Mouse (Mus musculus) intestine, embryonic 14.5 days (tissue): ENCODE results near the gene Chid1. TPM values are rescaled to one million over a fixed set of nuclear protein-coding genes. Genes with fewer than 3 reads are reported as not detected.
"Not testable (repeated sequence)": the region's sequence is repeated elsewhere in the genome, so short reads cannot be mapped to it uniquely, and the experiment has no call there.

Source experiments
- ATAC-seq: fragments of 200-750 bp; cut with Nextera tagmentation; replicated peaks from 2 replicates; pipeline ENCODE4 v1.8.0; 2017; ENCODE audit warnings: low read depth, moderate number of reproducible peaks, moderate TSS enrichment, moderate library complexity; ENCODE audit not compliant: low FRiP score, low TSS enrichment
- DNase-seq: peaks from one replicate; pipeline ENCODE4 v3.0.0-alpha.2; 2018; ENCODE audit warnings: low spot score
- H3K27ac ChIP-seq: fragments of 300-500 bp; sonication (generic); 2 replicates; pipeline ENCODE4 v1.5.1; 2014; ENCODE audit warnings: low read depth, mild to moderate bottlenecking, control low read depth
- H3K27me3 ChIP-seq: fragments of 300-500 bp; sonication (generic); replicated peaks from 2 replicates; pipeline ENCODE4 v1.6.1; 2014; ENCODE audit warnings: low read length, control low read depth; ENCODE audit not compliant: control insufficient read depth, insufficient read depth
- H3K36me3 ChIP-seq: fragments of 300-500 bp; sonication (generic); 2 replicates; pipeline ENCODE4 v1.6.1; 2014; ENCODE audit warnings: low read length, control low read depth; ENCODE audit not compliant: control insufficient read depth, insufficient read depth
- H3K4me1 ChIP-seq: fragments of 300-500 bp; sonication (generic); replicated peaks from 2 replicates; pipeline ENCODE4 v1.6.1; 2014; ENCODE audit warnings: low read length, control low read depth, mixed read lengths; ENCODE audit not compliant: control insufficient read depth, insufficient read depth
- H3K4me2 ChIP-seq: fragments of 300-500 bp; sonication (generic); 2 replicates; pipeline ENCODE4 v1.6.1; 2014; ENCODE audit warnings: low read length
- H3K4me3 ChIP-seq: fragments of 300-500 bp; sonication (generic); 2 replicates; pipeline ENCODE4 v1.5.1; 2014; ENCODE audit warnings: low read depth, low read length, control low read depth, mixed read lengths
- H3K9ac ChIP-seq: fragments of 300-500 bp; sonication (generic); 2 replicates; pipeline ENCODE4 v1.6.1; 2014; ENCODE audit warnings: mild to moderate bottlenecking, low read length
- H3K9me3 ChIP-seq: fragments of 300-500 bp; sonication (generic); 2 replicates; pipeline ENCODE4 v1.6.1; 2016; ENCODE audit warnings: low read length, control low read depth; ENCODE audit not compliant: control insufficient read depth
- WGBS: fragments of 180-500 bp; shearing (Covaris S2); extraction: QIAGEN DNeasy Blood & Tissue Kit; methylation state at CpG from one replicate; pipeline ENCODE4 v1.1.7; 2014; 5-methylcytosine and 5-hydroxymethylcytosine counted together
- polyA plus RNA-seq: library from polyadenylated mRNA; unstranded; fragments of >200 nt; fragmentation: Nextera tagmentation; extraction: Ambion mirVana; gene quantifications from 2 replicates; pipeline ENCODE4 v1.2.1, GENCODE M21; 2014

Chid1 gene
- polyA plus RNA-seq, 1 experiment from 2014 or later, result 42.1 TPM

DNA sequence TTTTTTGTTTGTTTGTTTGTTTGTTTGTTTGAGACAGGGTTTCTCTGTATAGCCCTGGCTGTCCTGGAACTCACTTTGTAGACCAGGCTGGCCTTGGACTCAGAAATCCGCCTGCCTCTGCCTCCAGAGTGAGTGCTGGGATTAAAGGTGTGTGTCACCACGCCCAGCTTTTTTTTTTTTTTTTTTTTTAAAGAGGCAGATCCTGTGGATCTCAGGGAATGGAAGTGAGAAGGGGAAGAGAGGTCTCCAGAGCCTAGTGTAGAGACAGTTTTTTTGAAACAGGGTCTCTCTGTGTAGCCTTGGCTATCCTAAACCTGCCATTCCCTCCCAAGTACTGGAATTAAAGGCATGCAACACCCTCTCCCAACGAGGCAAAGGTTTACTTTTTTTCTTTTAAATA lies 93.3 kb downstream of the Chid1 start:
- WGBS, result 75% methylated on average over 3 of the region's 3 CpGs
- not testable (repeated sequence) for DNase-seq, H3K27me3 ChIP-seq, H3K9me3 ChIP-seq, H3K9ac ChIP-seq, H3K27ac ChIP-seq, ATAC-seq, H3K4me3 ChIP-seq
- Histone ChIP-seq H3K4me2 (peak overlapping the region; percentile 95; the same call in 1 of the 2 replicates), H3K4me1 (peaks cover 22% of the 10 kb centered on the region), H3K36me3 (peaks cover 31% of the 10 kb centered on the region)

DNA sequence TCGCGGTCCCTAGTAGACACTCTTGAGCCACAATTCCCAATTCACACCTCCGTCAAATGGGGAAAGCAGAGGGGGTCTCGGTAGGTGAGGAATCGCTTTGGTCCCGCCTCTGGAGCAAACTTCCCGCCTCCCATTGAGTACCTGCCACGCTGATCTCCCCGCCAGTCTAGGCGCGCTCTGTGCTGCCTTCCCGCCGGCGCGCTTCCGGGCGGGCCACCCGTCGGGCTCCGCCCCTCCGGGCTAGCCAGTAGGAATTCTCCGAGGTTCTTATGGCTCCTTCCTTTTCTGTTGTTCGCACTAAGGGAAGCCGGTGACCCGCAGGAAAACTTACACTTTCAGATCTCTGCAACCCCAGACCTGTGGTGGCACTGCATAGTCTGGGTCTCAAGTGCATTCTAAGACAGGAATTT lies 95.8 kb downstream of the Chid1 start, which contains the start of gene Pidd1:
Gene Pidd1 (minus strand): TSS at position 198 of the 410 bp plus-strand sequence.
- H3K27me3 ChIP-seq, result no peaks in the 10 kb centered on the region
- ATAC-seq (peak; percentile 47), DNase-seq (peak; percentile 82)
- H3K36me3 ChIP-seq, result peaks cover 31% of the 10 kb centered on the region
- peak within 1 kb of the TSS; percentile 62 for H3K9ac ChIP-seq
- under 1% methylated on average over 25 of the region's 25 CpGs for WGBS
- H3K9me3 ChIP-seq, result no peaks in the 10 kb centered on the region
- peak within 1 kb of the TSS; percentile 56 for H3K4me3 ChIP-seq
- peaks cover 23% of the 10 kb centered on the region for H3K4me1 ChIP-seq
- peak within 1 kb of the TSS; percentile 59 for H3K27ac ChIP-seq
- peak within 1 kb of the TSS; percentile 93 for H3K4me2 ChIP-seq

Other genes starting within 250 kb of the Chid1 start
- 0.39 and 0.93 TPM in 2 replicates for gene Drd4, start 247.9 kb downstream of the Chid1 start, polyA plus RNA-seq
- 86.2 and 90.9 TPM in 2 replicates for gene Deaf1, start 212.2 kb downstream of the Chid1 start, polyA plus RNA-seq
- 23.1 and 27.0 TPM in 2 replicates for gene Tmem80, start 212.1 kb downstream of the Chid1 start, polyA plus RNA-seq
- gene Eps8l2, start 201.0 kb downstream of the Chid1 start, polyA plus RNA-seq, result 49.4 and 61.2 TPM in 2 replicates
- gene Taldo1, start 147.7 kb downstream of the Chid1 start, polyA plus RNA-seq, result 339 and 344 TPM in 2 replicates
- gene Gatd1, start 125.7 kb downstream of the Chid1 start, polyA plus RNA-seq, result 49.2 and 56.2 TPM in 2 replicates
- 1.5 and 1.8 TPM in 2 replicates for gene Cend1, start 110.4 kb downstream of the Chid1 start, polyA plus RNA-seq
- 34.7 and 35.3 TPM in 2 replicates for gene Slc25a22, start 102.0 kb downstream of the Chid1 start, polyA plus RNA-seq
- gene Pidd1, start 95.8 kb downstream of the Chid1 start, polyA plus RNA-seq, result 10.6 and 11.5 TPM in 2 replicates
- gene Rplp2, start 92.5 kb downstream of the Chid1 start, polyA plus RNA-seq, result 1,554 and 1,709 TPM in 2 replicates
- 24.6 and 30.2 TPM in 2 replicates for gene Pnpla2, start 84.7 kb downstream of the Chid1 start, polyA plus RNA-seq
- 13.8 and 14.0 TPM in 2 replicates for gene Cracr2b, start 78.8 kb downstream of the Chid1 start, polyA plus RNA-seq
- gene Cd151, start 72.5 kb downstream of the Chid1 start, polyA plus RNA-seq, result 73.4 and 73.5 TPM in 2 replicates
- gene Polr2l, start 64.7 kb downstream of the Chid1 start, polyA plus RNA-seq, result 67.7 and 73.4 TPM in 2 replicates
- 75.1 and 83.9 TPM in 2 replicates for gene Tspan4, start 64.6 kb downstream of the Chid1 start, polyA plus RNA-seq
- gene Ap2a2, start 22.3 kb upstream of the Chid1 start, polyA plus RNA-seq, result 70.0 and 77.7 TPM in 2 replicates
- gene Muc6, start 115.5 kb upstream of the Chid1 start, polyA plus RNA-seq, result 0.23 and 0.24 TPM in 2 replicates
- gene Muc2, start 150.5 kb upstream of the Chid1 start, polyA plus RNA-seq, result 1.1 and 1.6 TPM in 2 replicates
- not detected in 2 replicates for gene Muc5ac, start 249.1 kb upstream of the Chid1 start, polyA plus RNA-seq